Mouse (Mus musculus): ENCODE data around the gene Clstn2. TPM values are rescaled to one million over a fixed set of nuclear protein-coding genes. Genes with fewer than 3 reads are reported as not detected.

Clstn2 gene
- total and polyA plus RNA-seq, 3 experiments = not detected

DNA sequence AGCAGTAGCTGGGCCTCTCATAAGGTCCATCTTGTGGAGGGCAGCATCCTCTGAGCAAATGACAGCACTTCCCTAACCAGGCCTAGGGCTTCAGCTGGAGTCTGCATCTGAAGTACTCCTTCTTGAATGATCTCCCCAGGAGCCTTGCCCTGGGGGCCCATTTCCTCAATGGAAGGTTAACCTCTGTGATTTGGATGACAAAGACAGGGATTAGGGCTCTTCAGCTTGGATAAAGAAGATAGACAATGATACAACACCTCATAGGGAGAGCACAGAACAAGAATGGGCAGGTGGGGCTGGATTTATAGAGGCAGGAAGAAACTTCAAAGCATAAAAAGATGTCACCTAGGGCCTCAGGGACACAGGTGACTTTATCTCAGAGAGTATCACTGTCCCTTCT is 180.1 kb downstream of the Clstn2 start:
- H3K79me2 ChIP-seq (ENCODE audit: control insufficient read depth, insufficient read depth, low read length, poor library complexity) = no peaks in the 10 kb centered on the region
- H3K4me1 ChIP-seq (ENCODE audit: control insufficient read depth in 1 of 2, insufficient read depth in 2 of 2, low read length in 2 of 2) = no peaks in the 10 kb centered on the region
- no peak overlapping the region for H3K27ac ChIP-seq (ENCODE audit: control insufficient read depth, low read depth, low read length)
- no peak overlapping the region for H3K4me3 ChIP-seq (ENCODE audit: control insufficient read depth in 1 of 2, insufficient read depth in 1 of 2, low read depth in 2 of 2, low read length in 2 of 2)
- H3K9me3 ChIP-seq (replicated peaks; ENCODE audit: insufficient read depth, low read length) = no peaks in the 10 kb centered on the region
- no peaks in the 10 kb centered on the region for H3K27me3 ChIP-seq (ENCODE audit: control insufficient read depth in 1 of 2, insufficient read depth in 2 of 2, low read length in 2 of 2)
- no peaks in the 10 kb centered on the region for H3K36me3 ChIP-seq (ENCODE audit: control insufficient read depth in 1 of 2, insufficient read depth in 2 of 2, low read length in 2 of 2)
- H3K9ac ChIP-seq (ENCODE audit: control insufficient read depth, low read depth, low read length, poor library complexity, severe bottlenecking) = no peak overlapping the region
- no peak for DNase-seq (ENCODE audit: low read depth, low spot score)
- TF ChIP-seq USF1 (IDR thresholded peaks at IDR 0.05; ENCODE audit: low read depth, low read length) = no peak
- no peak for TF ChIP-seq RAD21 (IDR thresholded peaks at IDR 0.05; ENCODE audit: low read depth, low read length)
- no peak for TF ChIP-seq JUND (IDR thresholded peaks at IDR 0.05; ENCODE audit: low read depth, low read length)
- TF ChIP-seq ELF1 (IDR thresholded peaks at IDR 0.05; ENCODE audit: low read depth, low read length) = no peak

DNA sequence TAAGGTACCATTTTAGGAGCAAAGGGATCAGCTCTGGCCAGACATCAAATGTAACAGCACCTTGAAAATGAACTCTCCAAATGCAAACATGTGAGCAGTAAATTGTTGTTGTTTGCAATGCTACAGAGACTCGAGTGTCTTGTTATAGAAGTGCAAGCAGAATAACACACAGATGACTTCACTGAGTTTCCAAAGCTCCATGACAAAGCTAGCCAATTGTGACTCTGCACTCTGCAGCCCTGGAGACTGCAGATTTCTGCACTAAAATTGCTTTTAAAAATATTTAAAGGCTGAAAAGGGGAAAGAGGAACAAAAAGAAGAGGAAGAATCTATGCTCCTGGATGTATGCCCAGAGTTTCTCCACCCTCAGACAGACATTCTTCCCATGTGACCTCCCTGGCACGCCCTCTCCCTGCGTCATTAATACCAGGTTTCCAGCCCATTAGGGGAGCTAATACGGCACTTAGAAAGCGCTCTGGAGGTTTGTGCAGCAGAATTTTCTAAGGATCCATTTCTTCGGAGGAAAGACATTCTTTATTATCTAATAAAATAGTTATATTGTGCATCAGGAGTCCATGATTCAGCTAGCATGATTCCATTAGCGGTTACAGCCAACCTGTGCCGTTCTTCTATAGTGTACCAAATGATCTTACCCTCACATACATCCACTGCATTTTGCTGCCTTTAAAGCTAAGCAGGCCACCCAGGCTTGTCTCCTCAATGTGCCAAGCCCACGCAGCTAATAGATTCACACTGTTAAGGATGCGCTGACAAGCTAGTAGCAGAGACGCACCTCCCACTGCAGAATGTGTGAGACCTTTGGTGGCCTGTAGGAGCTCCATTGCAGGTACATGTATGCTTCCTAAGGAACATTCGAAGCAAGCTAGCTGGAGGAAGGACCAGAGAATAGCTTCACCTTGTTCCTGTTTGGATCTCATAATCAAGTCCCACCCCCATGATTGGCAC is 184.8 kb downstream of the Clstn2 start:
- H3K36me3 ChIP-seq (ENCODE audit: control insufficient read depth in 1 of 2, insufficient read depth in 2 of 2, low read length in 2 of 2) = no peaks in the 10 kb centered on the region
- TF ChIP-seq POLR2AphosphoS2 (IDR thresholded peaks at IDR 0.05; ENCODE audit: low read length) (no peak), NELFE (IDR thresholded peaks at IDR 0.05; ENCODE audit: low read depth, low read length) (no peak)
- H3K9ac ChIP-seq (ENCODE audit: control insufficient read depth, low read depth, low read length, poor library complexity, severe bottlenecking) = no peak overlapping the region
- no peaks in the 10 kb centered on the region for H3K9me3 ChIP-seq (replicated peaks; ENCODE audit: insufficient read depth, low read length)
- no peaks in the 10 kb centered on the region for H3K79me2 ChIP-seq (ENCODE audit: control insufficient read depth, insufficient read depth, low read length, poor library complexity)
- peak; percentile 17 for DNase-seq (ENCODE audit: low read depth, low spot score)
- no peak overlapping the region for H3K27ac ChIP-seq (ENCODE audit: control insufficient read depth, low read depth, low read length)
- no peaks in the 10 kb centered on the region for H3K4me1 ChIP-seq (ENCODE audit: control insufficient read depth in 1 of 2, insufficient read depth in 2 of 2, low read length in 2 of 2)
- H3K4me3 ChIP-seq (ENCODE audit: control insufficient read depth in 1 of 2, insufficient read depth in 1 of 2, low read depth in 2 of 2, low read length in 2 of 2) = no peak overlapping the region
- no peaks in the 10 kb centered on the region for H3K27me3 ChIP-seq (ENCODE audit: control insufficient read depth in 1 of 2, insufficient read depth in 2 of 2, low read length in 2 of 2)

- no peak for DNase-seq (ENCODE audit: low read depth, low spot score)
- Histone ChIP-seq H3K4me1 (ENCODE audit: control insufficient read depth in 1 of 2, insufficient read depth in 2 of 2, low read length in 2 of 2) (no peaks in the 10 kb centered on the region), H3K36me3 (ENCODE audit: control insufficient read depth in 1 of 2, insufficient read depth in 2 of 2, low read length in 2 of 2) (no peaks in the 10 kb centered on the region), H3K27me3 (ENCODE audit: control insufficient read depth in 1 of 2, insufficient read depth in 2 of 2, low read length in 2 of 2) (no peaks in the 10 kb centered on the region), H3K27ac (ENCODE audit: control insufficient read depth, low read depth, low read length) (no peak overlapping the region), H3K9ac (ENCODE audit: control insufficient read depth, low read depth, low read length, poor library complexity, severe bottlenecking) (no peak overlapping the region), H3K79me2 (ENCODE audit: control insufficient read depth, insufficient read depth, low read length, poor library complexity) (no peaks in the 10 kb centered on the region), H3K9me3 (replicated peaks; ENCODE audit: insufficient read depth, low read length) (no peaks in the 10 kb centered on the region), H3K4me3 (ENCODE audit: control insufficient read depth in 1 of 2, insufficient read depth in 1 of 2, low read depth in 2 of 2, low read length in 2 of 2) (no peak overlapping the region)
- TF ChIP-seq E2F4 (IDR thresholded peaks at IDR 0.05; ENCODE audit: borderline replicate concordance, low read depth, low read length) = no peak
These were observed 190.9 kb downstream of the Clstn2 start for GRCm38 (mm10) chr9:97842054-97842453.

GRCm38 (mm10) chr9:97831216-97831615 is 201.8 kb downstream of the Clstn2 start:
- Histone ChIP-seq H3K27me3 (ENCODE audit: control insufficient read depth in 1 of 2, insufficient read depth in 2 of 2, low read length in 2 of 2) (no peaks in the 10 kb centered on the region), H3K36me3 (ENCODE audit: control insufficient read depth in 1 of 2, insufficient read depth in 2 of 2, low read length in 2 of 2) (no peaks in the 10 kb centered on the region), H3K9ac (ENCODE audit: control insufficient read depth, low read depth, low read length, poor library complexity, severe bottlenecking) (no peak overlapping the region), H3K9me3 (replicated peaks; ENCODE audit: insufficient read depth, low read length) (no peaks in the 10 kb centered on the region), H3K4me3 (ENCODE audit: control insufficient read depth in 1 of 2, insufficient read depth in 1 of 2, low read depth in 2 of 2, low read length in 2 of 2) (no peak overlapping the region), H3K27ac (ENCODE audit: control insufficient read depth, low read depth, low read length) (no peak overlapping the region), H3K4me1 (ENCODE audit: control insufficient read depth in 1 of 2, insufficient read depth in 2 of 2, low read length in 2 of 2) (no peaks in the 10 kb centered on the region), H3K79me2 (ENCODE audit: control insufficient read depth, insufficient read depth, low read length, poor library complexity) (no peaks in the 10 kb centered on the region)
- no peak for DNase-seq (ENCODE audit: low read depth, low spot score)
- TF ChIP-seq EP300 (IDR thresholded peaks at IDR 0.05; ENCODE audit: low read depth in 1 of 2, low read length in 2 of 2) = no peak
- TF ChIP-seq POLR2AphosphoS2 (IDR thresholded peaks at IDR 0.05; ENCODE audit: low read length) = no peak
- no peak for TF ChIP-seq MAZ (IDR thresholded peaks at IDR 0.05; ENCODE audit: low read depth, low read length)
- no peak for TF ChIP-seq TBP (IDR thresholded peaks at IDR 0.05; ENCODE audit: low read depth, low read length)
- no peak for TF ChIP-seq MYB (IDR thresholded peaks at IDR 0.05; ENCODE audit: low read depth, low read length)
- no peak for TF ChIP-seq MEF2A (IDR thresholded peaks at IDR 0.05; ENCODE audit: extremely low read depth, insufficient replicate concordance, low read depth, low read length, poor library complexity, severe bottlenecking)
- TF ChIP-seq ELF1 (IDR thresholded peaks at IDR 0.05; ENCODE audit: low read depth, low read length) = no peak
